Mouse (Mus musculus): ENCODE data around the gene Astl.

DNA sequence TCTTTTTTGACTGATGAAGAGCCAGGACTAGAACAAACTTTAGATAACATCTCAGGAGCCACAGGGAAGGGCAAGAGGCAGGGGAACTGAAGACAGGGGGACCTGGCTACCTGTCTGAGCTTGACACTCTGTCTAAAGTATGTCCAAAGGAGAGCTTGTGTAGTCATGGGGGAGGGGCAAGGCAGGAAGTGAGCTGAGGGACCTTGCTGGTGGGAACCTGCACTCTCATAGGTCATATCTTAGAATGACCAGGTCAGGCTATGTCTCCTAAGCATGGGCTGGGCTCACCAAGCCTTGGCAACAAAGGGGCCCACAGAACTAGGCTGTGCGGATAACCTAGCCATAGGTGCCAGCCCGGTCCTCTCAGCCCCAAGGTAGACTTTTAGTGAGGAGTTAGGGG is 33.6 kb downstream of the Astl start:
- TF ChIP-seq TAL1 (conservative IDR thresholded peaks at IDR 0.05; ENCODE audit: low read depth, low read length) = no peak
- no peak for TF ChIP-seq CTCF (IDR thresholded peaks at IDR 0.05; ENCODE audit: low read depth, low read length)
- no peak for TF ChIP-seq GATA1 (IDR thresholded peaks at IDR 0.05; ENCODE audit: borderline replicate concordance, low read length)
